In genomic region chr14:30185616-30186274, GRCm38 (mm10) we compare ENCODE assay signal across 26 mouse cellular contexts.
DNase-seq lines count a peak whose midpoint lies in the region; ATAC-seq and TF ChIP-seq lines count a peak whose summit lies in the region.
"Had no signal": no experiment of that assay in that cellular context is flagged by ENCODE, and none has a peak within 500 bp of the region (broad histone marks: within the 10 kb centered on the region; RNA-seq: fewer than 3 reads in every experiment).

No protein-coding gene starts in this region.

- TF ChIP-seq POLR2A in small intestine, adult 2 months (IDR thresholded peaks at IDR 0.05; ENCODE audit: low read depth, low read length), result no peak

- no peaks in the 10 kb centered on the region for H3K27me3 ChIP-seq in liver, embryonic 11.5 days (replicated peaks; ENCODE audit: control insufficient read depth, insufficient read depth, low read length)
- no peaks in the 10 kb centered on the region for H3K27me3 ChIP-seq in liver, postnatal 0 days (ENCODE audit: insufficient read depth, low read length)
- no peaks in the 10 kb centered on the region for H3K27me3 ChIP-seq in limb, embryonic 10.5 days (ENCODE audit: low read depth, poor library complexity, severe bottlenecking)
- no peaks in the 10 kb centered on the region for H3K27me3 ChIP-seq in small intestine, adult 2 months (ENCODE audit: control insufficient read depth, insufficient read depth, low read length)
- H3K27me3 ChIP-seq: forebrain, embryonic 13.5 days; heart, embryonic 12.5 days; heart, embryonic 15.5 days had no signal

- no peak for ATAC-seq in liver, embryonic 11.5 days (replicated peaks; ENCODE audit: low FRiP score)
- no peak for ATAC-seq in liver, postnatal 0 days
- ATAC-seq in frontal cortex, adult (ENCODE audit: low TSS enrichment), result no peak
- ATAC-seq: activated CD4-positive, CD25-positive, alpha-beta regulatory T cell, adult 4 months; CD4-positive, CD25-positive, alpha-beta regulatory T cell, adult 4 months; forebrain, embryonic 13.5 days; forebrain, embryonic 16.5 days; hindbrain, postnatal 0 days had no signal

- DNase-seq in liver, embryonic 11.5 days (ENCODE audit: low spot score), result peak; percentile 9
- no peak for DNase-seq in liver, postnatal 0 days
- DNase-seq in A20 (ENCODE audit: low read depth, low spot score), result peak; percentile 90
- DNase-seq in limb, embryonic 10.5 days (ENCODE audit: low spot score), result peak; percentile 7
- no peak for DNase-seq in kidney, postnatal 10 days
- DNase-seq: adrenal gland, adult 8-10 months; adrenal gland, postnatal 25 days; cerebellum, adult 18-20 months; cerebellum, adult 9-10 months; cerebellum, postnatal 14 days; gastrocnemius, adult 2 months; gastrocnemius, postnatal 14 days; heart, adult 18-20 months; heart, postnatal 10 days; heart, postnatal 36 days had no signal

- no peaks in the 10 kb centered on the region for H3K36me3 ChIP-seq in liver, embryonic 11.5 days (ENCODE audit: control insufficient read depth, insufficient read depth, low read length)
- no peaks in the 10 kb centered on the region for H3K36me3 ChIP-seq in liver, postnatal 0 days (replicated peaks; ENCODE audit: insufficient read depth, low read length)
- no peaks in the 10 kb centered on the region for H3K36me3 ChIP-seq in limb, embryonic 10.5 days
- no peaks in the 10 kb centered on the region for H3K36me3 ChIP-seq in small intestine, adult 2 months (ENCODE audit: control insufficient read depth, insufficient read depth, low read length)
- H3K36me3 ChIP-seq: forebrain, embryonic 10.5 days; heart, embryonic 12.5 days; heart, embryonic 15.5 days had no signal

- H3K9ac ChIP-seq in liver, embryonic 11.5 days (ENCODE audit: low read depth, low read length), result no peak overlapping the region
- no peak overlapping the region for H3K9ac ChIP-seq in liver, postnatal 0 days (replicated peaks)
- H3K9ac ChIP-seq: forebrain, embryonic 13.5 days; heart, embryonic 12.5 days; heart, embryonic 15.5 days; hindbrain, embryonic 14.5 days had no signal

- H3K4me1 ChIP-seq in liver, embryonic 11.5 days (replicated peaks; ENCODE audit: control insufficient read depth, insufficient read depth, low read length), result no peaks in the 10 kb centered on the region
- no peaks in the 10 kb centered on the region for H3K4me1 ChIP-seq in liver, postnatal 0 days (ENCODE audit: insufficient read depth)
- H3K4me1 ChIP-seq in limb, embryonic 10.5 days, result peaks cover 11% of the 10 kb centered on the region
- H3K4me1 ChIP-seq in small intestine, adult 2 months (ENCODE audit: control insufficient read depth, insufficient read depth, insufficient read length, low read length), result 0 out of 2 replicates have a peak, but pooled peaks cover 2% of the 10 kb centered on the region
- H3K4me1 ChIP-seq: forebrain, embryonic 10.5 days; forebrain, embryonic 13.5 days; heart, embryonic 12.5 days; heart, embryonic 15.5 days had no signal

- no peak overlapping the region for H3K4me2 ChIP-seq in liver, embryonic 11.5 days
- H3K4me2 ChIP-seq in liver, postnatal 0 days (ENCODE audit: low read depth, low read length), result no peak overlapping the region
- H3K4me2 ChIP-seq: forebrain, embryonic 13.5 days; heart, embryonic 12.5 days; heart, embryonic 15.5 days; hindbrain, embryonic 14.5 days had no signal

- no peak overlapping the region for H3K27ac ChIP-seq in liver, embryonic 11.5 days (ENCODE audit: low read depth, low read length)
- H3K27ac ChIP-seq in liver, postnatal 0 days (ENCODE audit: low read depth), result no peak overlapping the region
- H3K27ac ChIP-seq in limb, embryonic 10.5 days, result no peak overlapping the region
- H3K27ac ChIP-seq in small intestine, adult 2 months (ENCODE audit: insufficient read depth, low read depth, low read length), result peak overlapping the region; percentile 61
- H3K27ac ChIP-seq: forebrain, embryonic 10.5 days; forebrain, embryonic 13.5 days; gastrocnemius, adult 2 months; heart, embryonic 15.5 days; hindbrain, embryonic 14.5 days; hindbrain, postnatal 0 days had no signal

- no peak for TF ChIP-seq CTCF in liver, postnatal 0 days (IDR thresholded peaks at IDR 0.05; ENCODE audit: low read depth)
- no peak for TF ChIP-seq CTCF in small intestine, adult 2 months (IDR thresholded peaks at IDR 0.05; ENCODE audit: extremely low read depth, insufficient read length, insufficient replicate concordance, low read depth, low read length)

- no peaks in the 10 kb centered on the region for H3K9me3 ChIP-seq in liver, embryonic 11.5 days (ENCODE audit: control insufficient read depth, low read length)
- no peaks in the 10 kb centered on the region for H3K9me3 ChIP-seq in liver, postnatal 0 days (ENCODE audit: low read length)
- H3K9me3 ChIP-seq in limb, embryonic 10.5 days (replicated peaks), result no peaks in the 10 kb centered on the region
- H3K9me3 ChIP-seq: forebrain, embryonic 10.5 days; forebrain, embryonic 13.5 days; heart, embryonic 12.5 days; heart, embryonic 15.5 days had no signal

- 81% methylated on average over 6 of the region's 6 CpGs for whole genome bisulfite sequencing in liver, embryonic 11.5 days
- 70% methylated on average over 6 of the region's 6 CpGs for WGBS in liver, postnatal 0 days (ENCODE audit: insufficient replicate concordance)
- 92% methylated on average over 6 of the region's 6 CpGs for WGBS in limb, embryonic 10.5 days
- WGBS in small intestine, adult 2 months, result 83% methylated on average over 6 of the region's 6 CpGs

- TF ChIP-seq EP300 in liver, postnatal 0 days (IDR thresholded peaks at IDR 0.05; ENCODE audit: low read depth), result no peak

- H3K4me3 ChIP-seq in liver, embryonic 11.5 days (ENCODE audit: low read depth, low read length), result no peak overlapping the region
- H3K4me3 ChIP-seq in liver, postnatal 0 days (ENCODE audit: low read depth, low read length), result no peak overlapping the region
- H3K4me3 ChIP-seq in limb, embryonic 10.5 days, result no peak overlapping the region
- H3K4me3 ChIP-seq in small intestine, adult 2 months (ENCODE audit: low read depth, low read length), result no peak overlapping the region
- H3K4me3 ChIP-seq: forebrain, embryonic 10.5 days; forebrain, embryonic 13.5 days; gastrocnemius, adult 2 months; heart, embryonic 12.5 days; heart, embryonic 15.5 days had no signal

Comparison
In these comparisons a context has a peak if more than half of its experiments do, and no peak if none do; other contexts are left out.
1. DNase-seq: peak in liver, embryonic 11.5 days (single experiment), A20 (single experiment) and limb, embryonic 10.5 days (single experiment); none in liver, postnatal 0 days (single experiment) and kidney, postnatal 10 days (single experiment).